Mouse (Mus musculus) thymus, postnatal 25 days (tissue): Measurements from ENCODE around the gene Syk.

Source experiments
- DNase-seq: peaks from one replicate; pipeline ENCODE4 v3.0.0; 2022

Syk gene

DNA sequence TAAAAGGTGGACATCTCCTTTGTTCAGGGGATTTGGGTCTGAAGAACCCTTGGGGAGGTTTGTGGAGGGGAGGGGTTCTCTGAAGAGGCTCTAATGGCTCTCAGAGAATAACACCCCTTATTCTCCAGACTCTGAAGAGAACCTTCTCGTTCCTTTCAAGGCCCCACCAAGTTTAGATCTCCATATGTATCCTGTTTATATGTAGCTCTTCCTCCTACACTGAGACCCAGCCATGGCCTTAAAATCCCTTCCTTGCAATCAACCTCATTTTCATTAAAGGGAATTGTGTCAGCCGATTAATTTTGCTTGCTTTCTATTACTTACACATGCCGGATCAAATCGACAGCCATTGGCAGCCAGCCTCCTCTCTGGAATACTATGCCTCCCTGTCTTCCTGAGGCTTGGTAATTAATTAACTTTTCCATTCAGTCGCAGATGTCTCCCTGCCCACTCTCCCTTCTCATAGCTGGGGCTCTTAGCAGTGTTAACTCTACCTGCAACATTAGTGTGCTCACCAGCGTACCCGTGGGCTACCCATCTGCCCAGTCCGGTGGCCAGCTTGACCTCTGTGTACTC lies 13.7 kb upstream of the Syk start:
- DNase-seq: no peak

DNA sequence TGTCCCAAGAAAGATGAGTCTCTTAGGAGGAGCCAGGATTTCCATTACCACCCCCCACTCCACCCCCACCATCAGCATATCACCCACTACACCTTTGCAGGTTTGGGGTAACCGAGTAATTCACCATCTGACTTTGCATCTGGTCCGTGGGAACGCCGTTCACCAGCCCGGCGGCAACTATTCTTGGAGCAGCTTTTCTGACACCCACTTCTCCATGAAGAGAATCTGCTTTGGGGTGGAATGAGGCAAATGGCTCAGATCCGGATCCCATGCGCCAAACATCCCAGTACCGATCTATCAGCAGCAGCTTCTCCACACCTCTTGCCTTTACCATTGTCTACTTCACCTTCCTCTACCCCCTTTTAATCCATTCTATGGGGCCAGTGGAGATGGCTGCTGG lies 12.7 kb upstream of the Syk start:
- no peak for DNase-seq

DNA sequence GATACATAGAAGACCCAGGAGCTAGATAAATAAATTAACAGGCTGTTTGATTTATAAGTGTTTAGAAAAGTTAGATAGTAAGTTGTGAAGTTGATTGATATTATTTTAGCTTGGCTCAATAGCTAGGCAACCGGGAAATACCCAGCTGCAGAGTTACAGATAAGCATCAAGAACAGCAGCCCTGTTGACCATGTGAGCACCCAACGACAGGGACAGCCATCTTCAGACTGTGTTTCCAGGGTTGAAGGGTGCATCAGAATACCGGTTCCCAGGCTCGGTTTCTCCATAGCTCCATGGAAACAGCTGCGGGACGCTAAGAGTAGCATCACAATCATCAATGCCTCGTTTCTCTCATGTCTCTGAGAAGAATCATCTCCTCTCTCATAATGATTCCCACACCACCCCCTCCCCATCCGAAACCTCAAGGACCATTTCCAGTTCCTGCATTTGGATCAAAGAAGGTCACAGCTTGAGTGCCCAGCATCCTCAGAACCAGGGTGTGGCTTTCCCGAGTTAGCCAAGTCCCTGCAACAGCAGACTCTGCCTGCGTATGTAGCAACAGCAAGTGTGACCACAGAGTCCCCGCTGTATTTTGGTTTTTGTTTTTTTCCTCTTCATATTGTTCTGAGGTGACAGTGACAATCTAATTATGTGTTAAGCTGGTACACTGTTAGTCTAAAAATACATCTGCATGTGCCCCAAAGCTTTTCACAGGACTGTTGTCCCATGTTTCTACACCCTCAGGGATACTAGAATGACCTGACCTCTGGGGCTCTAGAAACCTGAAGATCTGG lies 11.2 kb upstream of the Syk start:
- no peak for DNase-seq

DNA sequence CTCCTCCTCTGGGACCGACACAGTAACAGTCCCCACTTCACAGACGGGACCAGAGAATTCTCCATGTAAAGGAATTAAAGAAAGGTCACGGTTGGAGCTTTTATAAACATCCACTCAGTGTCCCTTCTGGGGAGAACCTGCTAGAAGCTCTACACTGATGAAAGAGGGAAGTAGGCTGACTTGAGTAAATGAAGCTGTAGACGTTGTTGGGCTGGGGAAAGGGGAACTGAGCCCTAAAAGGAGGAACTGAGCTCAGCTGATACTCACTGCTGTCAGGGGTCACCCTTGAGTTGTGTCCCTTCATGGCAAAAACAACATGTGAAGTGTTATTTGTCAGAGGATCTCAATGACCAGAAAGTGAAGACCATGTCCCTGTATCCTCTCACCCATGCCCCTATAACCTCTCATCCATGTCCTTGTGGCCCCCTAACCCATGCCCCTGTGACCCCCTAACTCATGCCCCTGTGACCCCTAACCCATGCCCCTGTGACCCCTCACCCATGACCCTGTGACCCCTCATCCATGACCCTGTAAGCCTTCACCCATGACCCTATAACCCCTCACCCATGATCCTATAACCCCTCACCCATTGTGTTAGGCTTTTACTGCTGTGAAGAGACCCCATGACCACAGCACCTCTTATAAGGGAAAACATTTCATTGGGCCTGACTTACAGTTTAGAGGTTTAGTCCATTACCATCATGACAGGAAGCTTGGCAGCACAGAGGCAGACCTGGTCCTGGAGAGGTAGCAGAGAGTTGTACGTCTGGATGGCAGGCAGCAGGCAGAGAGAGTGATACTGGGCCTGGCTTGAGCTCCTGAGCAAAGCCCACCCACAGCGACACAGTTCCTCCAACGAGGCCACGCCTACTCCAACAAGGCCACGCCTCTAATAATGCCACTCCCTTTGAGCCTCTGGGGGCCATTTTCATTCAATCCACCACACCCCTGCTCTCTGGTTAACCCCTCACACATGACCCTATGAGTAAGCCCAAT lies 10.2 kb upstream of the Syk start:
- no peak for DNase-seq

DNA sequence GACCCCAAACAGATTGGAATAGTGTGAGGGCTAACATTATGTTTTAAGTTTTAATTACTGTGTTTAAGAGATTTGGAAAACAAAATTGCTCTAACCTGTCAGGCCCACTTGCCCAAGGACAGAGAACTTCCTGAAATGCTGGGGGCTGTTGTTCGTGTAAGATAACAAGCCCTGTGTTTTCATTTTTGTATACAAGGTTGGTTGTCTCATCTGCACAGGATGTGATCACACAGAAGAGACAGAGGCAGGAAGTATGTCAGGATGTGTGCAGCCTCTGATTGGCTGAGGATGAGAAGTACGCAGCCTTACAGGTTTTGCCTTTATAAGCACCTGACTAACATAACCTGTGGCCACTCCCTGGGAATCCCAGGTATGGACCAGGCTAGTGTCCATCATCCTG lies 8.7 kb upstream of the Syk start:
- no peak for DNase-seq

DNA sequence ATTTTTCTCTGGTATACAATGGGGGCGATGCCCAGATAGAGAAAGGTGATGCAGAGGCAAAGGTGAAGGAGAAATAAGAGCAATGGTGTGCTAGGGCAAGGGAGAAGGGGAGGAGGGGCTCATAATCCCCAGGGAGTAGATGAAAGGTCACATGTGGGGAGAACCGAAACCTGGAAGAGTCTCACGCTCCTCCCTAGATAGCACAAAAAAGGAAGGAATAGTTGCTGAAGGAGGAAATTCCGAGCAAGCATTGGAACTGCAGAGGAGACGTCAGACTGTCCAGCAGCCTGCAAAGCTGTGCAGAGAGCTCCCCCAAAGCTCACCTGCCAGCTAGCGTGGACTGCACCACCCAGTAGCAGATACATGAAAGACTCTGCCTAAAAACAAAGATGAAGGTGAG lies 7.5 kb upstream of the Syk start:
- no peak for DNase-seq

DNA sequence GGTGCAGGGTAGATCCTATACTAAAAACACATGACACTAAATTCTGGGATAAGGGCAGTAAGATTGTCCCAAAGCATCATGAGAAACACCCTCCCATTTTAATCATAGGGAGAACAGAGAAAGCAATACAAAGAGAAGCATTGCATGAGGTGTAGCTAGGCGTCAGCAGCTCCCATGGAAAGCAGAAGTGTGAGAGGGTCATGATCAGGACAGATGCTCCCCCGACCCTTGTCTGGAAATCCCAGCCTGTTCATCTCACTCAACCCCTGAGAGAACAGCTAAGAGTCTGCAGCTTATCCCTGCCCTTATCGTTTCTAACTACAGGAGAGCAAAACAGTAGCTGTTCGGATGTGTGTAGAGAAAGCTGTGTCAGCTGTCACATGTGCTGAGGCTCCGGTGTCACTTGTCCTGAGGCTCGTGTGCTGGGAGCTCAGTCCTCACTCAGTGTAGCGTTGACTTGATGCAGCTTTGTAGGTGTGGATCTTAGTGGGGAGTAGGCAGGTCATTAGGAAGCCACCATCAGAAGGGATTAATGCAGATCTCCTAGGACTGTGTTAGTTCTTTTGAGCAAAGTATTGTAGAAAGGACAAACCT lies 6.9 kb upstream of the Syk start:
- DNase-seq: no peak

DNA sequence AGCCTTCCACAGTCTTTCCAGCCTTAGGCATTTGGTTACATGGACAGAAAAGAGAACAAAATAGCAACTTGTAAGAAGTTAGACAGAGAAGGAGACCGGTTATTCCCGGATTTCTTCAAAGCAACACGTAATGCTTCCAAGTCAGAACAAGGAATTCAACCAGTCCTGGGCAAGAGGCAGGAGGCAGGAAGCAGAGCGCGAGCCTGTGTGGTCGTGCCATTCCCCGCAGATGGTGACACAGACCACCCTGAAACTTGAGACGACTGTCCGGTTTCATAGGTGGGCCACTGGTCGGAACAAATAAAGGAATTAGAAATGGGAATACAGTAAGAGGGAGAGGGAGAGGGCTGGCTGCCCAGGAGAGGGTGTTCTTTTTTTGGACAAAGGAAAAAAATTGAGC lies 6.1 kb upstream of the Syk start:
- no peak for DNase-seq

DNA sequence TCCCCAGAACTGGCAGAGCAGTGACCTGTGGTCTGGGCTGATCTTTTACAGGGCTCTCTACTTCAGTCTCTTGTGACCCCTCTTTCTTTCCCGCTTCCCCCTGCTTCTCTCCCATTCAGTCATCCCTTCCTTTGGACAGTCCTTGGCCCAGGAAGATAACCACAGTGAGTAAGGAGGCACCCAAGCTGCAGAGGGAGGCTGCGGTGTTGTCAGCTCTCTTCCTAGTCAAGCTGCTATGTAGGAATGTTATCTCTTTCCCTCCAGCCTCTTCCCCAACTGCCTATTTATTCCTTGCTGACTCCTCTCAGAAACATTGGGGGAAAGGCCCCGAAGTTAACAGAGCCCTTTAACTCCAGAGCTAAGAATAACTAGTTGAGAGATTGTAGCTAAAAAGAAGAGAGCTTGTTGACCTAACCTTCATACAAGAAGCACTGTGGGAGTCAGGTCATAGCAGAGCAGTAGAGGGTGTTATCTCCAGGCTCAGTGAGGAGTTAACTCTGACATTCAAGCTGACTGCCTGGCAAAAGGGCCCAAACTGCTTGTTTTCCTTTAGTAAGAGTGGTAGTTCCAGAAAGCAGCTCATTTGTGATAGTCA lies 5.5 kb upstream of the Syk start:
- DNase-seq: no peak

DNA sequence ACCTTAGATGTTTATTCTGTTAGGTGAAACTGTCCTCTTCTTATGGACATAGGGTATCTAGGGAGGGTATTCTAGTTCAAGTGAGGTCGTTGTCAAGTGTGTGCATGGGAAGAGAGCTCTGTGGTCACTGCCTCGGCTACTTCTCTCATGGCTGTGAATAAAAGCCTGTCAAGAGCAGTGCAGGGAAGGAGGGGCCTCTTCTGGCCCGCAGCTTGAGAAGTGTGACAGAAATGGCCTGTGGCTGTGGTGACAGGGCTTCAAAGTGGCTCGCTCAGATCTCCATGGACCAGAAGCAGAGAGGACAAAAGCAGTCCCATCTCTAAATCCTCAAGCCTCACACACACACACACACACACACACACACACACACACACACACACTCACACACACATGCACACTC lies 5.0 kb upstream of the Syk start:
- no peak for DNase-seq

DNA sequence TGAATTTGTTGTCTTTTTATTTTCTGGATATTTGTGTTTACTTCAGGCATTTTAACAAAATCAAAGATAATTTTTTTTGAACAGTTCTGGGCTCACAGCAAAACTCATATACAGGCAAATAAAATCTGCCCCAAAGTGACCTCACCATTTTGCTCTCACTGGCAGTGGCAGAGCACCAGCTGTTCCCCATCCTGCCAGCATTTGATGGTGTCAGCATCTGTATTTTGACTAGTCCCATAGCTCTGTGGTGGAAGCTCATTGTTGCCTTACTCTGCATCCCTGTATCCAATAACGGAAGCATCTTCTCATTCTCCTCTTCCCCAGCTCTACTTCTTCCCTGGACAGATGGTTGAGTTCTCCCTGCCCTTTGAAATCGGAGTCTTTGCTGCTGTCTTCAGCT lies 4.2 kb upstream of the Syk start:
- no peak for DNase-seq

DNA sequence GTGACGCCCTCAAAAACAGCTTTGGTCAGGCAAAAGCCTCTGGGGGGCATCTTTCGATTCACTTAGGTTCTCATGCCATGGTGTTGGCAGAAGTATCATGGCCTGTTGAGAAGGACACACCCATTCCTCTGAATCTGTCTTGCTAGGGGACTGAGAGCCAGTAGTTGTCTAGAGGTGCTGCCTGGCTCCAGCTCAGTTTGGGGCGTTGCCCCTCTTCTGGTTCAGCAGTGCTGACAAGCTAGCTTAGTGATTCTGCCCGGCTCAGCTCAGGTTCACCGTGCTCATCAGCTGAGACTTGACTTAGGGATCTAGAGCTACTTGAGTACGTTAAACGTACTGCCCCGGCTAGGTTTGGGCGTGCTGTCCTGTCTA lies 481 bp upstream of the Syk start:
- DNase-seq: no peak

DNA sequence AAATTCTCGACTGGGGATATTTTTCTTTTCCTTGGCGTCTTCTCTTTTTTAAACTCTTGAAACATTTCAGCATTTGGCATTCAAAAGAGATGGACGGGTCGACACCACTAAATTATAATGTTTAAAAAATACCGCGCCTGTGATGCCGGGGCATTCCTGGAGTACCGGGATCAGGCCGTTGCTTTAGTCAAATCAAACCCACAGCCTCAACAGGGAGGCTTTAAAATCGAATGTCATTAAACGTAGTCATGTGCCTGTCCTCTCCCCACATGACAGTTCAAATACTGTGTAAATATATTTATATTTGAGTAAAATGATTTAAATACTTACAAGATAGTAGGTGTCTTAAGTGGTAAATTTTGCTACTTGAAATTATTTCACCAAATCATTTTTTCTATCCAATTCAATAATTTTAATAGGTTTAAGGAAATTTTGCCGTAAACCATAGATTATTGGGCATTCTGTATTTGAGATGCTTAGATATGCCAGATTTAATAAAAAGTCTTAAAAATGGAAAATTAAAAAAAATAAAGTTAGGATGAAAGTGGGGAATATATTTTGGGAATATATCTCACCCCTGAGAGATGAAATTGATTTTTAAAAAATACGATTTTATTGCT lies 1.1 kb downstream of the Syk start:
- DNase-seq: no peak

DNA sequence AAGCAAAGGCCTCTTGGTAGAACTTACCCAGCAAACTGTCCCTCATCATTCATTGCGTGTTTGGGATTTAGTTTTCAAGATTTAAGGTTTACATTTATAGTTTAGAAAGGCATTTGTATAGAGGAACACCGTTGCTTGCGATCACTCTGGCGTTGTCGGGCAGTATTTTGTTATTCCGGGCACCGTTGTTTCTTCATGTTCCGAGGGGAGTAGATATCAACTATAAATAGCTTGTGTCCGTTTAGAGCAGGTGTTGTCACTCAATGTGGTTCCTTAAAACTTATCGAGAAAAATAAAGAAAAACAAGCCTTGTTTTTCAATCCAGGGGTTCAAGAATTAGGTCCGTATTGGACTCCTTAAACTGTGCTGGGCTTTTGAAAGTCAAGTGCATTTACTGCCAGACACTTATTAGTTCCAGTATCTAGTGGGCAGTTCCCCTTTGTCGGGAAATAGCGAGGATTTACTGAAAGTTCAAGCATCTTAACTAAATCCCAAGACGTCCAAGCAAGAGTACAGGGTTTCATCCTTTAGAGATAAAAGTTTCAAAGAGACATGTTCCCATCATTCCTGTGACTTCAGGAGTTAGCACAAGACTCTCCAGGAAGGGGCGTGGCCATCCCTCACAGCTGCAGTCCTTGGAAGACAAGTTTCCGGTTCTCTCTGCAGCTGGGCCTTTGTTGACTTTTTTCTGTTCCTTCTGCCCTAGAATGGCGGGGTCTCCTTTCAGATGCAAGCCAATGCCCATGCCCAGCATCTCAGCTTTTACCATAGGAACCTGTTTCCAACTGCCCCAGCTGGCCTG lies 1.9 kb downstream of the Syk start:
- peak; percentile 75 for DNase-seq

DNA sequence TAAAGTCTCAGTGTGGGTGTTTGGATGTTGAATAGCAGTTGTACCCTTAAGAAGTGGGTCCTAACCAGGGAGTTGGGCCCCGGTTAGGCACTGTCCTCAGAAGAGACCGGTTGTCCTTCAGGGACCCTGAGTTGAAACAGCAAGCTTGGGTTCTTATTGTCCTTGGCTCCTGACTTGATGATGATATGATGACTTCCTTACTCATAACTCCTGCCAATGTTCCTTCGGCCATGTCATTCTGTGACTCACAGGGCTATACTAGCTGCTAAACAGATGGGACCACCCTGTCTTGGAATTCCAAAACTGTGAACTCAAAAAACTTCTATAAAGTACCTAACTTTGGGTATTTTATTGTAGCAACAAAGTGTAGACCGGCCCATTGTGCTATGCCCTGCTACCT lies 4.8 kb downstream of the Syk start:
- no peak for DNase-seq

DNA sequence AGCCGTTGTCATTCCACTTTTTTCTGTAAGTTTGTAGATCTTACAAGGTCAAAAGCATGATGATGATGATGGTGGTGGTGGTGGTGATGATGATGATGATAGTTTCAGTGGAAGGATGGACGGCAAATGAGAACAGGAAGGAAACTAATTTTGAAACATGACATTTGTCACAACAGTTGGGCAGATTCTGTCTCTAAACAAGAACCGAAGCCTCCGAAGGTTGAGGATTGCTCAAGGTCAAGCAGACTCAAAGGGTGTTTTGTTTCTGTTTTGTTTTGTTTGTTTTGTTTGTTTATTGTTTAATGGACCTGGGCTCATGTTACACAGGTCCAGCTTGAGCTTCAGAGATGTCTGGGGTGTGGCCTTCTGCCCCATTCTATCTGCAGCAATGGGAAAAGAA lies 6.1 kb downstream of the Syk start:
- no peak for DNase-seq

DNA sequence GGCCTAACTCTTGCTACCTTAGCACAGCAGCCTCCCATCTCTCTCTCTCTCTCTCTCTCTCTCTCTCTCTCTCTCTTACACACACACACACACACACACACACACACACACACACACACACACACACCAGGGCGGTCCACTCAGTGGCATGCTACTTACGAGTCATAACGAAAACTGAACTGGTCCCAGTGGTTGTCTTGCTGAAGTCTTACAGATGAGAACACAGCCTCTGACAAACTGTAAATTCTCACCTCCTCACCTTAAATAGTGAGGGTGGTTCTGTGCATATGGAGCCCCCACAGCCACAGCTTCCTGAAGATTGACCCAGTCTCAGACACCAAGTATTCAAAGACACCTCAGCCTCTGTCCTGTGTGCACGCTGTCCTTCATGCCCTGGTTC lies 8.9 kb downstream of the Syk start:
- DNase-seq: no peak

DNA sequence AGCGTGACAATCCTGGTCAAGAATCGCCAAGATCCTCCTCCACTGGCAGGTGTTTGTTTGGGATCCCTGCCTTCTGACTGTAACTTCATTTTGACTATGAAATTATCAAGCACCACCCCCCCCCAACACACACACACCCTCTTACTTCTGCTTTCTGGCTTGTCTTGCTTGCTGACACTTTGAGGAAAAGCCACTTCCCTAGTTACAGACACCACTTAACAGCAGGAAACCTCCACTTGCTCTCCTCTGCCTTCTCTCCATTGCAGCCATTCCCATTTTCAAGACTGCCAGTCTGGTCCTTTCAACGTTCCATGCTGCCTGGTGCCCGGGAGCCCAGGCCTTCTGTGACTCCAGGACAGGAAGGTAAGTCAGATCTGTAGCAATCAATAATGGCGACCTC lies 13.7 kb downstream of the Syk start:
- no peak for DNase-seq

DNA sequence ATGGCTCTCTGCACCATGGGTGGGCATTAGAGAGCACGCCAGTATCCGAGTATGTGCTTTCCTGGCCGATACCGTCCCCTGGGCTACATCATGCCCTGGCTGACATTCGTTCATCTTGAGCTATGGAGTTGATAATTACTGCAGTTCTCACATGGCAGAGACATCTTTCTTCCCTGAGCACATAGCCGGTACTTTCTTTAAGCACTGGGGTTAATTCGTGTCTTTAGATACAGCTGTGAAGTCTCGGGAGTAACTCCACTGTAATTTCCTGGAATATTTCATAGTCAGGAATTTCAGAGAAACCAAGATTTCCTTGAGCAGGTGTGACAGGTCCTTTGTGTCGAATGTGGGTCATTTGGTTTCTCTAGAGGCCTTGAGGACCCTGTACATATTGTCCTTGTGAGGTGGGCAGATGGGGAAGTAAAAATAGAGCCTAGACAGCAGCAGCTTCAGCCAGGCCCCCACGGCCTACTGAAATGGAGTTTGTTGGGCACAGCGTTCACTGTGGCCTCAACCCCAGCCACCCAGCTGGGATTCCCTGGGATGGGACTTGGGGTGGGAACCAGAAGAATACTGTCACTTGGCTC lies 14.2 kb downstream of the Syk start:
- DNase-seq: no peak

DNA sequence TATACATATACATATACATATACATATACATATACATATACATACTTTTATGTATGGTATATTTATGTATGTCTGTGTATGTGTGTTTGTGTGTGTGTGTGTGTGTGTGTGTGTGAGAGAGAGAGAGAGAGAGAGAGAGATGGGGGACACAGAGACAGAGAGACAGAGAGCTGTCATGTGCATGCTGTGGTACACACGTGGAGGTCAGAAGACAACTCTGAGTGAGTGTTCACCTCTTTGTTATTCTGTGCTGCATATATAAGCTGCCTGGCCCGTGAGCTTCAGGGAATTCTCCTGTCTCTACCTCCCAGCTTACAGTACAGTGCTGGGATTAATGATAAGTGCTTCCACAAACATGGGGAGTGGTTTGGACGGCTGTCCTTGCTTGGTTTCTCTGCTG lies 15.3 kb downstream of the Syk start:
- no peak for DNase-seq

DNA sequence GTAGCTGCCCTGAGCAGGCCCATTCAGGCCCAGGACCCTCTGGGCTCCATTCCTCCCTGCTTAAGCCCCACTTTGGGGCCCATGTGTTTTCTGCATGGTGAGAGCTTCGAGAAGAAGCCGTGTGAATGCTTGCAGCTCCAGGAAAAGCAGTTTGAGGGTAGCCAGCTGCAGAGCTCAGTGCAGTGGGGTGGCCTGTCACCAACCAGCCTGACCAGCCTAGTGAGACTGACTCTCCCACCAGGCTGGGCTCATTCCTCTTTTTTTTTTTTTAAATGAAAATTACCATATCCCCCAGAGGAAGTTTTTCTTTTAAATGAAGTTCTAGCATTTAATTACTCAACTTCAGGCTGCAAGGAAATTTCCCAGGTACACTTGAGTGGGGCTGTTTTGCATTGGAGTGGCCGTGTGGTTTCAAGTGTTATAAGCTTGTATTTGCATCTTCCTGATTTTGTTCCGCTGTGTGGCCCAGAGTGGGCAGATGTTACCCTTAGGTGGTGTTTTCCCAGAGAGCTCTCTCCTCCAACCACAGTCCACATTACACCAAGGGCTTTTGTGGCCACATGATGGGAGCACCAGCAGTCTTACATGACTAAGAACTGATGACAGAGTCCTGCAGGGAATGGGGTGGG lies 17.2 kb downstream of the Syk start:
- DNase-seq: no peak
